Mouse (Mus musculus) C2C12 (cell line): ENCODE results near the gene Acadm. TPM values are rescaled to one million over a fixed set of nuclear protein-coding genes. Genes with fewer than 3 reads are reported as not detected.

Experiments used
- H3K27me3 ChIP-seq: one replicate; pipeline ENCODE4 v1.6.1; 2011; ENCODE audit not compliant: control insufficient read depth, insufficient read depth, insufficient read length
- H3K36me3 ChIP-seq: one replicate; pipeline ENCODE4 v1.6.1; 2011; ENCODE audit not compliant: control insufficient read depth, insufficient read depth
- H3K4me3 ChIP-seq: one replicate; pipeline ENCODE4 v1.5.1; 2011; ENCODE audit warnings: mild to moderate bottlenecking, control low read depth; ENCODE audit not compliant: poor library complexity, insufficient read depth, severe bottlenecking
- H3K79me2 ChIP-seq: one replicate; pipeline ENCODE4 v1.6.1; 2011; ENCODE audit not compliant: control insufficient read depth, insufficient read depth
- H3K79me3 ChIP-seq: one replicate; pipeline ENCODE4 v1.6.1; 2011; ENCODE audit warnings: low read depth, control low read depth
- H3ac ChIP-seq: one replicate; pipeline ENCODE3; 2011; ENCODE audit warnings: low read depth; ENCODE audit not compliant: control insufficient read depth, insufficient read length
- CEBPB ChIP-seq: IDR thresholded peaks from one replicate; pipeline ENCODE4 v1.6.1; 2011; ENCODE audit warnings: low read depth, mild to moderate bottlenecking, control low read depth, moderate library complexity
- CTCF ChIP-seq: IDR thresholded peaks from one replicate; pipeline ENCODE4 v1.5.1; 2011; ENCODE audit not compliant: control insufficient read depth, insufficient read depth, insufficient read length
- FOSL1 ChIP-seq: IDR thresholded peaks from one replicate; pipeline ENCODE4 v1.8.0; 2011; ENCODE audit warnings: mild to moderate bottlenecking, low read length; ENCODE audit not compliant: poor library complexity, insufficient read depth, severe bottlenecking
- MAX ChIP-seq: IDR thresholded peaks from one replicate; pipeline ENCODE4 v1.6.1; 2011; ENCODE audit warnings: mild to moderate bottlenecking, control low read depth
- MYOD1 ChIP-seq: IDR thresholded peaks from one replicate; pipeline ENCODE4 v1.6.1; 2011; ENCODE audit warnings: low read depth; ENCODE audit not compliant: control insufficient read depth, insufficient read length
- MYOG ChIP-seq: IDR thresholded peaks from one replicate; pipeline ENCODE4 v1.6.1; 2011; ENCODE audit not compliant: control insufficient read depth, insufficient read length; ENCODE audit errors: extremely low read depth
- USF1 ChIP-seq: IDR thresholded peaks from one replicate; pipeline ENCODE4 v1.6.1; 2011; ENCODE audit warnings: low read depth, mild to moderate bottlenecking, control low read depth, moderate library complexity
- polyA plus RNA-seq: library from polyadenylated mRNA; unstranded; fragments of >200 nt; fragmentation: generic; extraction: Trizol; gene quantifications from one replicate; pipeline ENCODE4 v1.2.1, GENCODE M21; 2012; ENCODE audit warnings: missing spikeins

Acadm gene
- polyA plus RNA-seq, 1 experiment, result 26.0 TPM

DNA sequence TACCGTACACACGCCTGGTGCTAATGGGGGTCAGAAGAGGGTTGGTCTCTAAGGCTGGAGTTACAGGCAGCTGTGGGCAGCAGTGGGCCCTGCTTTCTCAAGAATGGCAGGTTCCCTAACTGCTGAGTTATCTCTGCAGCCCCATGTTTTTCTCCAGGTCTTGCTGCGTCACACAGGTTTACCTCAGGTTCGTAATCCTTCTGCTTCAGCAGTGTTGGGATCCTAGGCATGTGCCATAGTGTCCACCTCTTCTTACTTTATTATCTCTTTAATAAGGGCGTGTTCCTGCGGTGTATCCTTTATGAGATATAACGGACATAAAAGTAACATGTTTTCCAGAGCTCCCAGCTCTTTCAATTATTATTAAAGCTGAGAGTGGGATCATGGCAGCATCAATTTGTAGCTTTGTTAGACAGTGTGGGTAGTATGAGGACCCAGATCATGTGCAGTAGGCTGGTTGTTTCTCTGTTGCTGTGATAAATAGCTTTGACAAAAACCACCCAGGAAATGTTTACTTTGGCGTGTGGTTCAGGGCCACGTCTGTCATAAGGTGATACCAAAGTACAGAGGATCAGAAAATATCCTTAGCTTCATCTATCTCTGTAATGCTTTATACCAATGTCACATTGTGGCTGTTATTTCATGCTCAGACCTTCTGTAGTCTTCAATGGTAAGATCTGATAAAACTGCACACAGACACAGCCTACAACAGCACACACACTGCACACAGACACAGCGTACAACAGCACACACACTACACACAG is 23.1 kb downstream of the Acadm start:
- Histone ChIP-seq H3K36me3 (peaks cover 44% of the 10 kb centered on the region), H3K79me3 (no peaks in the 10 kb centered on the region), H3K79me2 (no peaks in the 10 kb centered on the region), H3K4me3 (no peak overlapping the region), H3ac (no peak overlapping the region), H3K27me3 (no peaks in the 10 kb centered on the region)
- TF ChIP-seq MAX (no peak), FOSL1 (no peak), CEBPB (no peak), MYOD1 (no peak), USF1 (no peak), MYOG (no peak), CTCF (no peak)

DNA sequence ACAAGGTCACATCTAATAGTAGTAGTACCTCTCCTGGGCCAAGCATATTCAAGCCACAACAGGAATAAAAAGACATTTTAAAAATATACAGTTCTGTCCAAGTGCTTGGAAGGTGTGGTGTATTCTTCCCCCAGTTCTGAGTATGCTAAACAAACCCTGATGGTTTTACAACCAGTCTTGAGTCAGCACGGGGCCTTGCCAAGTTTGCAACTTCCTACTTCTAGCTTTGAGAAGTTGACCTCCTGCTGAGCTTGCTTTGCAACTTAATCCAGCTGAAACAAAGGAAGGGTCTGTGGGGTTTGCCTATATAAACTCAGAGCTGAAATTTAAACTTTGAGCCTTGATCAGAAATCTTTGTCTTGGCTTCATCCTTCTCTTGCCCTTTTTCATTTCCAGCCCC is 27.2 kb downstream of the Acadm start:
- H3ac ChIP-seq, result no peak overlapping the region
- TF ChIP-seq MYOG (no peak), CTCF (no peak), USF1 (no peak), MYOD1 (no peak), MAX (no peak), FOSL1 (no peak), CEBPB (no peak)
- peaks cover 10% of the 10 kb centered on the region for H3K36me3 ChIP-seq
- peaks cover 4% of the 10 kb centered on the region for H3K79me3 ChIP-seq
- no peak overlapping the region for H3K4me3 ChIP-seq
- H3K27me3 ChIP-seq, result no peaks in the 10 kb centered on the region
- peaks cover 8% of the 10 kb centered on the region for H3K79me2 ChIP-seq

DNA sequence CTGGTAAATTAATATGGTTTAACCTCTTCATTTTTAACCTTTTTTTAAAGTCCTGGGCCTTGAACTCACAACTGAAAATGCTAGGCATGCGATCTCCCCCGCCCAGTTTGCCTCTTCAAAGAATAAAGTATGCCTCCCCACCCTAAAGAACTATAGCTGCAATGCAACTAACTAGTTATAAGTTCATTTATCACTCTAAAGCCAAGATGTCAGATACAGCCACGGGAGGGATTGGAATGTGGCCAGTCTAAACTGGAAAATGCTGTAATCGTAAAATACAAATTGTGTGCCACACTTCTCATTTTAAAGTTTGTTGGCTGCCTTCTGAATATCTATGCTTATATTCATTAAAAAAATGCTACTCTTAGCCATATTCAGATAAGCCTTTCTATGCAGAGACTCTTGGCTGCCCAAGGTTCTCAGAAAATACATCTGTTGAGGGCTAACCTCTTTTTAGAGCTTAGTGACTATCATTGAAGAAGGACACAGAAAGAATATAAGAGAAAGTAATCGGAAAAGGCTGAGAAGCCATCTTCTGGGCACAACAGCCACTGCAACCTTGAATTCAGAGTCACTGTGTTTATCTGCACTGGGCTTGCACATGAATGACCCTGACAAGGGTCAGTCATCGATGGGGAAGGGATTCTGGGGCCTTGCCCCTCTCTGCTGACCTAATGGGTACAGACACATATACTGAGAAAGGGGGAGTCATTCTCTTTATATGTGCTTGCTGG is 30.8 kb downstream of the Acadm start:
- Histone ChIP-seq H3K4me3 (peak overlapping the region; percentile 89), H3ac (no peak overlapping the region), H3K36me3 (peaks cover 33% of the 10 kb centered on the region), H3K79me3 (peaks cover 39% of the 10 kb centered on the region), H3K27me3 (no peaks in the 10 kb centered on the region), H3K79me2 (peaks cover 43% of the 10 kb centered on the region)
- TF ChIP-seq MAX, result no peak
- no peak for TF ChIP-seq MYOG
- no peak for TF ChIP-seq USF1
- TF ChIP-seq CEBPB, result no peak
- no peak for TF ChIP-seq MYOD1
- TF ChIP-seq CTCF, result no peak
- no peak for TF ChIP-seq FOSL1

DNA sequence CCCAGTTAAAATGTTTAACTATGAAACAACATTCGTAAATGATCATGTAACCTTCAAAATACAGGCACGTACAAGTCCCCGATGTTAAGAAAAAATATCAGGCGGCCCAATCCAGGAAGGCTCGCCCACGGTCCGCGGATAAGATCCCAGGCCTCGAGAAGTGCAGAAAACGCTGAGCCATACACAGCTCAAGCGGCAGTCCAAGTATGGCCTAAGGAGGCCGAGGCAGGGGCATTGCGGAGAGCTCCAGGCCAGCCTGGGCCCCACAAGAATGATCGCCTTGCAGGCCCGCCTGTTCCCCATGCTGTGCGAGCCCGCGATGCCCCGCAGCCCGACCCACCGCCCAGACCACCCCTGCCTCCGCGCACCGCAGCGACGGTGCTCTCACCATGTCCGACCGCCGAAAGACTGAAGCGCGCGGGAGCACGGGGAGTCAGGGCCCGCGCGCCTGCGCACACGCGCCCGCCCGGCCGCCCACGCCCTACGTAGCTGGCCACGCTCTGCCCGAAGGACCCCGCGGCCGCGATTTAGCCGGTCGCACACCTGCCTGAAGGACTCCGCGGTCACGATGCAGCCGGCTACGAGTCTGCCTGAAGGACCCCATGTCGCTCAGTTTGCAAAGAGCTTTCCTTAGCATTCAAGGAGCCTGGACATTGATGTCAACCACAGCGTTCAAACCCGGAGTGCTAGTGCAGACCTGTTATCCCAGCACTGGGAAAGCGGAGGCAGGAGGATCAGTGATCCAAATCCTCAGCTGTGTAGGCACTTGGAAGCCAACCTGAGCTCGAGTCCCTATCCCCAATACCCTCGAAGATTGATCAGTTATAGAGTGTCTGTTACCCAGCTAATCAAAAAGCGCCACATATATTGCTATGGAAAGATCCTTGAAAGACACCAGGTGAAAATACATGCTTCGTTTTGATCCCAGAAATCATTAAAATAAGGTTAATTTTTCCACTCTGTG is 31.6 kb downstream of the Acadm start, which contains the start of gene Rabggtb:
Gene Rabggtb (minus strand): TSS at position 464 of the 964 bp plus-strand sequence.
- peak; percentile 99 for TF ChIP-seq MAX
- TF ChIP-seq FOSL1, result no peak
- Histone ChIP-seq H3K79me2 (peaks cover 52% of the 10 kb centered on the region), H3ac (peak within 1 kb of the TSS; percentile 88)

DNA sequence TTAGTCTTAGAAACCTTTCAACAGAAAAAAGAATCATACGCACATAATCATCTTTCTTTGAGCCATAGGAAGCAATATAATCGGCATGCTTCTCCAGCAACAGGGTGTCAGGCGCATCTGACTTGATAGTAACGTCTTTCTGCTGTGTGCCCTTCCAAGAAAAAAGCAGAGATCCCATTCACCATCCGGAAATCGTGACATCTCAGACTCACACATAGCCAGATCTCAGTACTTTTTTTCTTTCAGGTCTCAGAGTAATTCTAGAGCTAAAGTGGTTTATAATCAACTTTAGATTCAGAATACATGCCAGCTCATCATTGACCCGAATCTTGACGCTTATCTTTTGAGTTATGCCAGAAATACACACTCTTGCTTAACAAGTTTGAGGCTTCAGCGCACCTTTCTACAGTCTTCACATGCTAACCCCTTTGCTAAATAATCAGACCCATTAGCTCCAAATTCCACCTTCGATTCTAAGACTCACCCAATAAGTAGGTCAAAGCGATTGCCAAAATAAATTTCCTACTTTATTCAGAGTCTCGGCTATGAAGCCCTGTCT is 32.5 kb downstream of the Acadm start:
- Histone ChIP-seq H3K4me3 (peak overlapping the region; percentile 89), H3K79me3 (peaks cover 56% of the 10 kb centered on the region), H3K79me2 (peaks cover 60% of the 10 kb centered on the region), H3K27me3 (no peaks in the 10 kb centered on the region), H3K36me3 (peaks cover 50% of the 10 kb centered on the region), H3ac (peak overlapping the region; percentile 88)
- TF ChIP-seq USF1 (no peak), FOSL1 (no peak), MYOD1 (no peak), MYOG (no peak), CEBPB (no peak), MAX (no peak), CTCF (no peak)

More for the DNA sequence above, 31.6 kb downstream of the Acadm start, which contains the start of gene Rabggtb:
- H3K27me3 ChIP-seq, result no peaks in the 10 kb centered on the region
- H3K4me3 ChIP-seq, result peak within 1 kb of the TSS; percentile 89
- peaks cover 48% of the 10 kb centered on the region for H3K79me3 ChIP-seq
- H3K36me3 ChIP-seq, result peaks cover 41% of the 10 kb centered on the region
